Mouse (Mus musculus) olfactory bulb, adult 2 months (tissue): ENCODE data around the gene Nav2. TPM values are rescaled to one million over a fixed set of nuclear protein-coding genes. Genes with fewer than 3 reads are reported as not detected.

Source experiments
- H3K27ac ChIP-seq: fragments of 200-500 bp; 2 replicates; pipeline ENCODE4 v1.5.1; 2012; ENCODE audit warnings: low read depth, low read length; ENCODE audit not compliant: insufficient read depth
- H3K4me1 ChIP-seq: fragments of 200-500 bp; 2 replicates; pipeline ENCODE4 v1.6.1; 2012; ENCODE audit warnings: low read length; ENCODE audit not compliant: control insufficient read depth, insufficient read depth
- H3K4me3 ChIP-seq: fragments of 200-500 bp; 2 replicates; pipeline ENCODE4 v1.5.1; 2012; ENCODE audit warnings: mild to moderate bottlenecking, low read depth, low read length, moderate library complexity; ENCODE audit not compliant: insufficient read depth
- CTCF ChIP-seq: fragments of 200-500 bp; IDR thresholded peaks from 2 replicates; pipeline ENCODE4 v1.5.1; 2012; ENCODE audit warnings: low read depth, mild to moderate bottlenecking, low read length, moderate library complexity; ENCODE audit not compliant: insufficient read depth
- POLR2A ChIP-seq: fragments of 200-500 bp; IDR thresholded peaks from 2 replicates; pipeline ENCODE4 v1.6.1; 2012; ENCODE audit warnings: mild to moderate bottlenecking, low read depth, low read length, moderate library complexity; ENCODE audit not compliant: insufficient read depth
- WGBS: fragments of 180-500 bp; shearing (Covaris S2); methylation state at CpG from one replicate; pipeline ENCODE4 v1.1.7; 2018; 5-methylcytosine and 5-hydroxymethylcytosine counted together
- polyA plus RNA-seq: library from polyadenylated mRNA; stranded (reverse); fragments of >200 nt; gene quantifications from 2 replicates; pipeline ENCODE4 v1.2.4, GENCODE M21; 2012; ENCODE audit warnings: low replicate concordance; ENCODE audit not compliant: missing spikeins, insufficient read depth, insufficient read length

Gene Nav2
- polyA plus RNA-seq, 1 experiment, result 57.3 TPM

- WGBS, result 82% methylated on average over 3 of the region's 3 CpGs
- Histone ChIP-seq H3K4me3 (no peak overlapping the region), H3K27ac (no peak overlapping the region), H3K4me1 (peaks cover 16% of the 10 kb centered on the region)
- TF ChIP-seq POLR2A, result no peak
- TF ChIP-seq CTCF, result no peak
Measured at GRCm38 (mm10) chr7:49316600-49316999, 408.1 kb downstream of the Nav2 start.

DNA sequence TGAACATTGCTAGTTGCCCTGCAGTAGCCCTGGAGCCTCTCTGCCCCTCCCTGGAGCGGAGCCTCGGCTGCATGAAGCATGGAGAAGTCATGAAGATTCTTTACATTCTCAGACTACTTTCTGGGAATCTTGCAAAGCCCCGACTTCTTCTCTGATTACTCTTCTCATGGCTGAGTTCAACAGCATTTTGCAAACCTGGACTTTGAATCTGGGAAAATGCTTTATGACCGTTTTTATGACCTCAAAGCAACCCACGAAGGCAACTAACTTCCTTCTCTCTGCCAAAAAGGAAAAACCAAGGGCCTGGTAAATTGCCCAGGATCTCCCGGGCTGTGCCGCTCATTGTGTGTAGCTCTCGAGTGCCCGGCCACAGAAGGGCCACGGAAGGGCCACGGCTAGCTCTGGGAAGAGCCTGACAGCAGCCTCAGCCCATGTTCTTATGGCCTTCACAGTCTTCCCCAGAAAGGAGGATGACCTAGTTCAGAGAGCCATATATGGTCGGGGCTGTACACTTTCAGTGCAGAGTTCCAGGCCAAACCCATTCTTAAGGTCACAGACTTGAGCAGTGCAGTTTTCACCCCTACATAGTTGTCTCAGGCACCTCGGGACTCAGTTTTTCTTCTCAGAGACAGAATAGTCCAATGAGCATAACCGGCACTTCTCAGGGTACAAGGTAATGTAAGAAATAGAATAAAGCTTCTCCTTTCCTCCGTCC lies 409.8 kb downstream of the Nav2 start:
- WGBS, result 71% methylated on average over 15 of the region's 15 CpGs
- H3K4me1 ChIP-seq, result peaks cover 19% of the 10 kb centered on the region
- no peak overlapping the region for H3K27ac ChIP-seq
- no peak overlapping the region for H3K4me3 ChIP-seq
- TF ChIP-seq CTCF (no peak), POLR2A (no peak)

DNA sequence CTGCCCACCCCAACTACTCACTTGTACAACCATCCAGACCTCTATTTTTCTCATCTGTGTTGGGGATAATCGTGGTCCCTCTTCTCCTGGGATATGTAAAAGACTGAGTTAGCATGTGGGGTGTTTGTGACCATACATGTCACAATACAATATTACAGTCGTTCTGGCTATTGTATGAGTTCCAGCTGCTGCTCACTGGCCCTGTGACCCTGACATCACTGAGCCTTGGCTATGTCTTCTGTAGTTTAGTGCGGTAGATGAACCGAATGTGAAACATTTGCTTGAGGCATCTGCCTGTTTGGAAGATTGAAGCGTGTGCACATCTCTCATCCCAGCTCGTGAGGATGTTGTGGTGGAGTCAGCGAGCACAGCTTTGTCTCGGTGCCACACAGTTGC lies 410.4 kb downstream of the Nav2 start:
- WGBS, result 82% methylated on average over 8 of the region's 8 CpGs
- H3K4me3 ChIP-seq, result no peak overlapping the region
- TF ChIP-seq POLR2A (no peak), CTCF (no peak)
- H3K27ac ChIP-seq, result no peak overlapping the region
- peaks cover 17% of the 10 kb centered on the region for H3K4me1 ChIP-seq

GRCm38 (mm10) chr7:49319981-49320380 lies 411.5 kb downstream of the Nav2 start:
- no peak for TF ChIP-seq CTCF
- no peak for TF ChIP-seq POLR2A
- Histone ChIP-seq H3K4me3 (no peak overlapping the region), H3K4me1 (peaks cover 16% of the 10 kb centered on the region), H3K27ac (no peak overlapping the region)
- 86% methylated on average over 1 of the region's 1 CpGs for WGBS

GRCm38 (mm10) chr7:49321124-49321531 lies 412.6 kb downstream of the Nav2 start:
- 59% methylated on average over 8 of the region's 8 CpGs for WGBS
- H3K4me1 ChIP-seq, result peaks cover 20% of the 10 kb centered on the region
- H3K27ac ChIP-seq, result no peak overlapping the region
- H3K4me3 ChIP-seq, result no peak overlapping the region
- no peak for TF ChIP-seq CTCF
- TF ChIP-seq POLR2A, result no peak

DNA sequence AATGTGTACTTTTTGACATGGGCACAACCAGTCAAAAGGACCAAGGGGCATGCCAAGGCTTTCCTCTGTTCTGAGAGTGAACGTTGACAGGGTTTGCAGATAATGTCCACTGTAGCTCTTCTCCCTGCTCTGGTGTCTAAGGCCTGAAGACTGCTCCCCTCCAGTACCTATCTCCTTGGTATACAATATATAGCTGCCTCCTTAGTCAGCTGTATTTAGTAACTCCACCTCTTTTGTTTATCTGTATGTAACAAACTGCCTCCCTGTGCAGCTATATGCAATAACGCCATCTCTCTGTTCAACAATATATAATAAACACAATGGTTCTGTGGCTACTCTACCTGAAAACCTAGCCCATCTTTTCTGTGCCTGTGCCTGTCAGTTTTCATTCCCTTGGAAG lies 413.7 kb downstream of the Nav2 start:
- 75% methylated on average over 2 of the region's 2 CpGs for WGBS
- Histone ChIP-seq H3K4me1 (peaks cover 20% of the 10 kb centered on the region), H3K27ac (no peak overlapping the region), H3K4me3 (no peak overlapping the region)
- TF ChIP-seq CTCF (no peak), POLR2A (no peak)

DNA sequence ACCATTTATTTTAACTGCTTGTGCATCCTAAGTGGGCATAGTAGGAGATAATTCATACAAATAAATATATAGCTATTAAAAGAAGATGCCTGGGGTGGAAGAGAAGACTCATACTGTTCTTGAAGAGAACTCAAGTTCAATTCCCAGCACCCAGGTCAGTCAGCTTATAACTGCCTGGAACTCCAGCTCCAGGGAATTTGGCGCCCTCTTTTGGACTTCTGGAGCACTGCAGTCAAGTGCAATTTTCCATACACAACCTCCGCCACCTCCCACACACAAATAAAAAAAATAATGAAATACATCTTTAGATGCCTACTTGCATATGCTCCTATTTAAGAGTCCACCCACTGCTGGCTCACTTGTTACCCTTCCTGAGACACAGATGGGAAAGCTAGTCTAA lies 416.1 kb downstream of the Nav2 start:
- WGBS, result 92% methylated on average over 2 of the region's 2 CpGs
- Histone ChIP-seq H3K27ac (no peak overlapping the region), H3K4me3 (no peak overlapping the region), H3K4me1 (peaks cover 15% of the 10 kb centered on the region)
- TF ChIP-seq CTCF (no peak), POLR2A (no peak)

DNA sequence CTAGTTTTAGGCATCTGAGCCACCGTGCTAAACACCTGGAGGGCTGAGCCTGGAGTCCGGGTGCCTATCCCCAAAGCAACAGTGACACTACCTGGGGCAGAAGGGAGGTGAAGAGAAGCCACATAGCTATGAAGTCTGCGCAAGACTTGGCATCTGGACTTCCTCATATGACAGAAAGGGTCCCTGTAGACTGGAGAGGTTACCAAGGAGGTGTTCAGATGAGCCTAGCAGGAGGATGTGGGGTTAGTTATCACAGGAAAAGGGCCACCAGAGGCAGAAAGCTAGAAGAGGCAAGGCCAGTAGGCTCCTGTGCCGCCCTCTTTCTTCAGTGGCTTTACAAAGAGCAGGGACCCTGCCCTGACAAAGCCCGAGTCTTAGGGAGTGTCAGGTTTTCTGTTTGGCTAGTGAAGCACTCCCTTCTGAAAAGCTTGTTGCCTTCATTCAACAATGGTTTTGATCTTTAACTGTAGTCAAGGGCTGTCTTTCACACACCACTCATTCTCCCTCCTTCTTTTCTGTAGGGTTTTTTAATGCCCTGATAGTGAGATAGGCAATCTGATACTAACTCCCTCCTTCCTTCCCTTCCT lies 417.7 kb downstream of the Nav2 start:
- no peak overlapping the region for H3K4me3 ChIP-seq
- H3K4me1 ChIP-seq, result peaks cover 11% of the 10 kb centered on the region
- no peak overlapping the region for H3K27ac ChIP-seq
- TF ChIP-seq CTCF (no peak), POLR2A (no peak)
- 75% methylated on average over 5 of the region's 5 CpGs for WGBS

DNA sequence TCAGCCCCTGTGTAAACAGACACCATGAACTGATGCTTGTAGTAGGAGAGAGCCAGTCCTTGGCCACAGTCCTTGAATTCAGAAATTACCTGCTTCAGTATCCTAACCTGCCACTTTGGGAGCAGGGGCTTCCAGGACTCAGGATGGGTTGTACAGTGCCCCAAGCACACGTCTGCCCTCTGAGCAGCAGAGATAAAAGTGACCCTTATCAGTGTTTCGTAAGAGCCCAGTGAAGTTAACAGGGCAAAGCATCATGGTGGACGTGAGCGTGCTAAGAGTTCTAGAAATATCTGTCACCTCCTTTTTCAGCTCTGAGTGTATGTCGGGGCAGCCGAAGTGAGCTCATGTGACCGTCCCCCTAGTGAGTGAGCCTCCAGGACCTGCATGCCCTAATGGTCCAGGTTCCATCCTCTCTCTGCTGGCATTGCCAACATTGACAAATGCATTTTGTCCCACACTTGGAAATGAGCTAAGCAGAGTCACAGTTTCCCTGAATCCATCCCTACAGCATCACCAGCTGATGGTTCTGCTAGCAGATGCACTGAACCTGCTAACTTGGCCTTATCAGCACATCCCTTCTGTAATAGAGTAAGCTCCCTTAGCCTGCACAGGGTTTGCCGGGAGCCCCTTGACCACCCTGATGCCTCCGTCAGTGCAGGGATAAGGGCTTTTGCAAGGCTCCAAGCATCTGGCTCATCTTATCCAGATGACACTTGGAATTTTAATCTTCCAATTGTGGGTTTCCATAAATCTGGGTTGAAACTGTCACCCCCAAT lies 418.6 kb downstream of the Nav2 start:
- 84% methylated on average over 9 of the region's 9 CpGs for WGBS
- peaks cover 9% of the 10 kb centered on the region for H3K4me1 ChIP-seq
- TF ChIP-seq POLR2A (no peak), CTCF (no peak)
- no peak overlapping the region for H3K4me3 ChIP-seq
- H3K27ac ChIP-seq, result no peak overlapping the region
